Mouse (Mus musculus) C2C12 (cell line): Measurements from ENCODE around the gene Slc23a3. TPM values are rescaled to one million over a fixed set of nuclear protein-coding genes. Genes with fewer than 3 reads are reported as not detected.

ENCODE experiments used
- H3K27me3 ChIP-seq: one replicate; pipeline ENCODE4 v1.6.1; 2011; ENCODE audit not compliant: control insufficient read depth, insufficient read depth, insufficient read length
- H3K36me3 ChIP-seq: one replicate; pipeline ENCODE4 v1.6.1; 2011; ENCODE audit not compliant: control insufficient read depth, insufficient read depth
- H3K4me3 ChIP-seq: one replicate; pipeline ENCODE4 v1.5.1; 2011; ENCODE audit warnings: mild to moderate bottlenecking, control low read depth; ENCODE audit not compliant: poor library complexity, insufficient read depth, severe bottlenecking
- H3K79me2 ChIP-seq: one replicate; pipeline ENCODE4 v1.6.1; 2011; ENCODE audit not compliant: control insufficient read depth, insufficient read depth
- H3K79me3 ChIP-seq: one replicate; pipeline ENCODE4 v1.6.1; 2011; ENCODE audit warnings: low read depth, control low read depth
- H3ac ChIP-seq: one replicate; pipeline ENCODE3; 2011; ENCODE audit warnings: low read depth; ENCODE audit not compliant: control insufficient read depth, insufficient read length
- CEBPB ChIP-seq: IDR thresholded peaks from one replicate; pipeline ENCODE4 v1.6.1; 2011; ENCODE audit warnings: low read depth, mild to moderate bottlenecking, control low read depth, moderate library complexity
- CTCF ChIP-seq: IDR thresholded peaks from one replicate; pipeline ENCODE4 v1.5.1; 2011; ENCODE audit not compliant: control insufficient read depth, insufficient read depth, insufficient read length
- FOSL1 ChIP-seq: IDR thresholded peaks from one replicate; pipeline ENCODE4 v1.8.0; 2011; ENCODE audit warnings: mild to moderate bottlenecking, low read length; ENCODE audit not compliant: poor library complexity, insufficient read depth, severe bottlenecking
- MAX ChIP-seq: IDR thresholded peaks from one replicate; pipeline ENCODE4 v1.6.1; 2011; ENCODE audit warnings: mild to moderate bottlenecking, control low read depth
- MYOD1 ChIP-seq: IDR thresholded peaks from one replicate; pipeline ENCODE4 v1.6.1; 2011; ENCODE audit warnings: low read depth; ENCODE audit not compliant: control insufficient read depth, insufficient read length
- MYOG ChIP-seq: IDR thresholded peaks from one replicate; pipeline ENCODE4 v1.6.1; 2011; ENCODE audit not compliant: control insufficient read depth, insufficient read length; ENCODE audit errors: extremely low read depth
- USF1 ChIP-seq: IDR thresholded peaks from one replicate; pipeline ENCODE4 v1.6.1; 2011; ENCODE audit warnings: low read depth, mild to moderate bottlenecking, control low read depth, moderate library complexity
- polyA plus RNA-seq: library from polyadenylated mRNA; unstranded; fragments of >200 nt; fragmentation: generic; extraction: Trizol; gene quantifications from one replicate; pipeline ENCODE4 v1.2.1, GENCODE M21; 2012; ENCODE audit warnings: missing spikeins

The Slc23a3 gene
- polyA plus RNA-seq, 1 experiment = 0.08 TPM

DNA sequence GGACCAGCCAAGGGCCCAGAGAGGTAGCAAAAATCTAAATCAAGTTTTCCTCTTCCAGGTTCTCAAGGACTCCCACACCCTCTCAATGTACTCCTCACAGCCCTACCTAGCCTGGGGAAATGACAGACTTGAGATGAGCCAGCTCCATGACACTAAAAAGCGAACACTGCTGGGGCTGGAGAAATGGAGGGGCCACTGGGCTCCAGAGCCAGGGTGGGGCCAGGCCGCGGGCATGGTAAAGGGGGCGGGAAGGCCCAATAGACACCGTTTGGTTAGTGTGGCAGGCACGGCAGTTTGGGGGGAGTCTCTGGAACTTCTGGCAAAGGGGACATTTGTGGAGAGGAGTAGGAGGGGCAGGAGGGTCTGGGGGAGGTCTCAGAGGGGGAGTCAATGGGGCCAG, 2.6 kb upstream of the Slc23a3 start:
- TF ChIP-seq CTCF (no peak), CEBPB (no peak), MYOD1 (no peak), FOSL1 (no peak), MAX (no peak), MYOG (no peak), USF1 (no peak)
- peaks cover 4% of the 10 kb centered on the region for H3K27me3 ChIP-seq

DNA sequence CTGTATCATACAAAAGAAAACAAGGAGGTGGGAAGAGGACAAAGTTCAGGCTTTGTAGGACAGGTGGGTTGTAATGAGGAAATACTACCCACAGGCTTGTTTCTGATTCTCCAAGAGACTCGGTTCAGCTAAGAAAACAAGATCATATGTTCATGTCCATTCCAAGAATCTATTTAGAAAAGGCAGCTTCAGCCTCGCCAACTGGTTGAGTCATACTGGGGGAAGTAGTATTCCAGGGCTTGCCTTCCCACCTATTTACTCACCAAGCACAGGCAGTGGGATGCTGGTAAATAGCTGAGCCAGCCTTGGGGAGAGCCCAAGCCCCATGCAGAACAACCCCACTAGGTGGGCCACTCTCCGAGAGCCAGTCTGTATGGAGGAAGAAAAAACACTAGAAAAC, 5.0 kb downstream of the Slc23a3 start:
- H3K27me3 ChIP-seq = peaks cover 4% of the 10 kb centered on the region
- H3K4me3 ChIP-seq = no peak overlapping the region
- H3ac ChIP-seq = no peak overlapping the region
- H3K79me2 ChIP-seq = no peaks in the 10 kb centered on the region
- H3K36me3 ChIP-seq = no peaks in the 10 kb centered on the region
- TF ChIP-seq FOSL1 (no peak), USF1 (no peak), MYOG (no peak), CEBPB (no peak), CTCF (no peak), MYOD1 (no peak), MAX (no peak)
- H3K79me3 ChIP-seq = no peaks in the 10 kb centered on the region

More for the DNA sequence above, 2.6 kb upstream of the Slc23a3 start:
- no peak overlapping the region for H3K4me3 ChIP-seq
- H3ac ChIP-seq = no peak overlapping the region
- H3K79me3 ChIP-seq = peaks cover 1% of the 10 kb centered on the region
- H3K36me3 ChIP-seq = peaks cover 26% of the 10 kb centered on the region
- peaks cover 11% of the 10 kb centered on the region for H3K79me2 ChIP-seq

DNA sequence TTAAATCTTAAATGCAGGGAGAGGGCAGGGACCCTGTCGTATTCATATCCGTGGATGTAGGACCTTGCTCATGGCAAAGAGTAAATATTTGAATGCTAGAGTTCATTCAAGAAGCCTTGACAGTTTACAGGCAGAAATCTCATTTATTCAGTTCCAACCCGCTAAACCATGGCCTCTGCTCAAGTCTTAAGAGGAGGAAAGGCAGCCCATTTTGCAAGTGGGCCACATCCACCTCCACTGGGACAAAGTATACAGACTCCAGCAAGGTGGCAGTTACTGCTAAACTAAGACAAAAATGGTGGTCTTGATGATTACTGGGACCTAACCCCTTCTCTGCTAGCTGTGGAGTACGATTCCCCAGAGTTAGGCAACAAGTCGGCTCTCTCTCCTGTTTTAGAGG, 8.3 kb downstream of the Slc23a3 start:
- H3K36me3 ChIP-seq = no peaks in the 10 kb centered on the region
- H3K4me3 ChIP-seq = peak overlapping the region; percentile 48
- no peaks in the 10 kb centered on the region for H3K27me3 ChIP-seq
- TF ChIP-seq MAX = no peak
- H3K79me3 ChIP-seq = no peaks in the 10 kb centered on the region
- H3ac ChIP-seq = no peak overlapping the region
- H3K79me2 ChIP-seq = no peaks in the 10 kb centered on the region

DNA sequence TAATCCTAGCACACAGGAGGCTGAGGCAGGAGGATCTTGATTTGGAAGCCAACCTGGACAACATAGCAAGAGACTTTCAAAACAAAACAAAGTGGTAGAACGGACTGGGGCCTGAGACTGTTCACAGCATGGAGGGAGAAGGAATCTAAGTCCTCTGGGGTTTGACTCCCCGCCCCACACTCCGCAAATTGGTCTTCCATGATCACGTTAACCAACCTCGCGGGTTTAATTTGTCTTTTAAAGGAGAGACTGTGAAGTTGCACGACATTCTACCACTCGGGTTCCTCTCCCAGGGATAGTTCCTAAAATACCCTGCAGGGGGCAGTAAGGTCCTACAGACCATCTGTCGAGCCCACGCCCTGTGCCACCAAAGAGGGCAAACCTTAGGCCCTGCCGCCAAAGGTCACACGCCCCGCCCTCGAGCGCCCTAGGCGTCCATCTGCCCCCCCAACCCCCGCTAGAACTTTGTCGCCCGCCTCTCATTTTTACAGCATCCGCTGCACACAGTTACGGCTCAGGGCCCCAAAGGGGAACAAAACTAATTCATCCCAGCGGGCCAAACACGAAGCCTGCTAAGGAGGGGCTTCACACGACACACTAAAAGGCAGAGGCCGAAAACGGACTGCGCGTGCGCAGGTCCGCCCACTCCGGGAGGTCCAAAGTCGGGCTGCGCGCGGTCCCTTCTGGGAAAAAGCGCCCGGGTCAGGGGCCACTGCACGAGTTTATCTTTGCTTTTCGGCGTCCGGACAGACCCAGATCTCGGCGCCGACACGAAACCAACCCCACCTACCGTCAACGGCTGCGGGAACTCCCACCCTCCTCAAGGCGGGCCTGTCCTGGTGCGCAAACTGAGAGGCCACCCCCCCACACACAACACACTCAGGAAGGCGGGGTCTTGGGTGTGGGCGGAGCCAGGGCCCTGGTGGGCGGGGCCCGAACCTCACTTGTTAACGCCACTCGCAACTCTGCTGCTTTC, 9.1 kb downstream of the Slc23a3 start, which contains the start of gene Nhej1:
TSS of gene Nhej1 (minus strand) at position 855 of the 976 bp plus-strand sequence.
- H3K36me3 ChIP-seq = no peaks in the 10 kb centered on the region
- peak within 1 kb of the TSS; percentile 88 for H3ac ChIP-seq
- H3K4me3 ChIP-seq = peak within 1 kb of the TSS; percentile 48
- no peak for TF ChIP-seq CEBPB
- no peak for TF ChIP-seq USF1
- TF ChIP-seq MYOG = no peak
- TF ChIP-seq CTCF = peak; percentile 29
- TF ChIP-seq MAX = peak; percentile 9
- no peak for TF ChIP-seq FOSL1
- no peak for TF ChIP-seq MYOD1
- no peaks in the 10 kb centered on the region for H3K27me3 ChIP-seq
- H3K79me3 ChIP-seq = no peaks in the 10 kb centered on the region
- no peaks in the 10 kb centered on the region for H3K79me2 ChIP-seq

DNA sequence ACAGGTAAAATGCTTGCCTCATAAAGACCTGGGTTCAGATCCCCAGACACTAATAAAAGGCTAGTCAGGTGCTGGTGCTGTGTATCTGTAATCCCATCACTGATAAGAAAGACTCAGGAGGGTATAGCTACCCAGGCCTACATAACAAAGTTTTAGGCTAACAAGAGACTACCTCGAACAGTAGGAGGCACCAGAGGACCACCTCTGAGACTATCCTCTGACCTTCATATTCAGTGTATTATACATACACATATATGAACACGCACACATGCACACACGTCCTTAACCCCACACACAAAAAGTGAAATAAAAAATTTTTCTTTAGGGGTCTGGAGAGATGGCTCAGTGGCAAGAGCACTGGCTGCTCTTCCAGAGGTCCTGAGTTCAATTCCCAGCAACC, 11.5 kb downstream of the Slc23a3 start:
- no peak overlapping the region for H3K4me3 ChIP-seq
- no peak overlapping the region for H3ac ChIP-seq
- H3K79me3 ChIP-seq = no peaks in the 10 kb centered on the region
- TF ChIP-seq CEBPB = no peak
- TF ChIP-seq USF1 = no peak
- TF ChIP-seq CTCF = no peak
- no peak for TF ChIP-seq MYOD1
- TF ChIP-seq MAX = no peak
- TF ChIP-seq MYOG = no peak
- TF ChIP-seq FOSL1 = no peak
- no peaks in the 10 kb centered on the region for H3K27me3 ChIP-seq
- H3K79me2 ChIP-seq = no peaks in the 10 kb centered on the region
- H3K36me3 ChIP-seq = no peaks in the 10 kb centered on the region

Other genes with a start within 250 kb of the Slc23a3 start
- not detected for gene Fev, start 248.5 kb downstream of the Slc23a3 start, polyA plus RNA-seq
- gene Cryba2, start 240.7 kb downstream of the Slc23a3 start, polyA plus RNA-seq = not detected
- not detected for gene Cfap65, start 198.3 kb downstream of the Slc23a3 start, polyA plus RNA-seq
- gene Ihh, start 182.2 kb downstream of the Slc23a3 start, polyA plus RNA-seq = 0.07 TPM
- 5.2 TPM for gene Nhej1, start 8.7 kb downstream of the Slc23a3 start, polyA plus RNA-seq
- 25.8 TPM for gene Cnppd1, start 8.8 kb upstream of the Slc23a3 start, polyA plus RNA-seq
- 37.5 TPM for gene Retreg2, start 8.9 kb upstream of the Slc23a3 start, polyA plus RNA-seq
- 23.6 TPM for gene Zfand2b, start 34.8 kb upstream of the Slc23a3 start, polyA plus RNA-seq
- gene Abcb6, start 46.5 kb upstream of the Slc23a3 start, polyA plus RNA-seq = 34.9 TPM
- 4.0 TPM for gene Ankzf1, start 58.3 kb upstream of the Slc23a3 start, polyA plus RNA-seq
- 16.8 TPM for gene Atg9a, start 58.3 kb upstream of the Slc23a3 start, polyA plus RNA-seq
- gene Glb1l, start 76.9 kb upstream of the Slc23a3 start, polyA plus RNA-seq = 1.3 TPM
- 110 TPM for gene Stk16, start 76.9 kb upstream of the Slc23a3 start, polyA plus RNA-seq
- gene Tuba4a, start 86.0 kb upstream of the Slc23a3 start, polyA plus RNA-seq = 167 TPM
- gene A630095N17Rik, start 98.2 kb upstream of the Slc23a3 start, polyA plus RNA-seq = not detected
- gene Dnajb2, start 102.5 kb upstream of the Slc23a3 start, polyA plus RNA-seq = 27.7 TPM
- gene Ptprn, start 130.6 kb upstream of the Slc23a3 start, polyA plus RNA-seq = 15.3 TPM
- not detected for gene Resp18, start 144.5 kb upstream of the Slc23a3 start, polyA plus RNA-seq
- gene Dnpep, start 184.1 kb upstream of the Slc23a3 start, polyA plus RNA-seq = 134 TPM
- 657 TPM for gene Des, start 226.4 kb upstream of the Slc23a3 start, polyA plus RNA-seq
- gene Speg, start 241.4 kb upstream of the Slc23a3 start, polyA plus RNA-seq = 29.4 TPM